Mouse (Mus musculus) heart, postnatal 0 days (tissue): Measurements from ENCODE around the gene Hist1h4f. TPM values are rescaled to one million over a fixed set of nuclear protein-coding genes. Genes with fewer than 3 reads are reported as not detected.
"Not testable (repeated sequence)": the region's sequence is repeated elsewhere in the genome, so short reads cannot be mapped to it uniquely, and the experiment has no call there.

ENCODE experiments used
- ATAC-seq: fragments of 200-750 bp; cut with Nextera tagmentation; 2 replicates; pipeline ENCODE4 v1.8.0; 2017; ENCODE audit warnings: low read depth, moderate number of reproducible peaks, moderate library complexity; ENCODE audit not compliant: insufficient read depth
- DNase-seq: peaks from one replicate; pipeline ENCODE4 v3.0.0-alpha.2; 2016; ENCODE audit warnings: low spot score
- H3K27ac ChIP-seq: fragments of 300-500 bp; sonication (generic); 2 replicates; pipeline ENCODE4 v1.5.1; 2014; ENCODE audit warnings: low read depth, mild to moderate bottlenecking
- H3K27me3 ChIP-seq: fragments of 300-500 bp; sonication (generic); 2 replicates; pipeline ENCODE4 v1.6.1; 2014; ENCODE audit warnings: low read length, mixed read lengths; ENCODE audit not compliant: control insufficient read depth, insufficient read depth
- H3K36me3 ChIP-seq: fragments of 300-500 bp; sonication (generic); replicated peaks from 2 replicates; pipeline ENCODE4 v1.6.1; 2014; ENCODE audit warnings: low read length, mixed read lengths; ENCODE audit not compliant: control insufficient read depth, insufficient read depth
- H3K4me1 ChIP-seq: fragments of 300-500 bp; sonication (generic); 2 replicates; pipeline ENCODE4 v1.6.1; 2014; ENCODE audit warnings: antibody characterized with exemption; ENCODE audit not compliant: control insufficient read depth, insufficient read depth
- H3K4me2 ChIP-seq: fragments of 300-500 bp; sonication (generic); 2 replicates; pipeline ENCODE4 v1.6.1; 2014; ENCODE audit warnings: low read depth, mild to moderate bottlenecking, low read length, moderate library complexity
- H3K4me3 ChIP-seq: fragments of 300-500 bp; sonication (generic); 2 replicates; pipeline ENCODE4 v1.5.1; 2014; ENCODE audit warnings: low read depth, low read length
- H3K9ac ChIP-seq: fragments of 300-500 bp; sonication (generic); replicated peaks from 2 replicates; pipeline ENCODE4 v1.6.1; 2014; ENCODE audit warnings: low read depth, low read length, mixed read lengths
- H3K9me3 ChIP-seq: fragments of 300-500 bp; sonication (generic); replicated peaks from 2 replicates; pipeline ENCODE4 v1.6.1; 2016; ENCODE audit warnings: low read length; ENCODE audit not compliant: control insufficient read depth
- CTCF ChIP-seq: IDR thresholded peaks from 2 replicates; pipeline ENCODE4 v1.5.1; 2016; ENCODE audit warnings: antibody characterized with exemption, control low read depth, low read depth
- EP300 ChIP-seq: IDR thresholded peaks from 2 replicates; pipeline ENCODE4 v1.6.1; 2016; ENCODE audit warnings: antibody characterized with exemption, low read depth
- WGBS: fragments of 180-500 bp; shearing (Covaris S2); extraction: QIAGEN DNeasy Blood & Tissue Kit; methylation state at CpG from one replicate; pipeline ENCODE4 v1.1.7; 2014; 5-methylcytosine and 5-hydroxymethylcytosine counted together
- polyA plus RNA-seq: library from polyadenylated mRNA; unstranded; fragments of >200 nt; fragmentation: Nextera tagmentation; extraction: Ambion mirVana; gene quantifications from 2 replicates; pipeline ENCODE4 v1.2.1, GENCODE M21; 2015
- total RNA-seq: library from RNA; depleted of rRNA; stranded (reverse); fragments of >200 nt; gene quantifications from 2 replicates; pipeline ENCODE4 v1.2.3, GENCODE M21; 2014; ENCODE audit warnings: low replicate concordance

Gene Hist1h4f
- total and polyA plus RNA-seq, 2 experiments from 2014 or later = 3,073 TPM; not detected in 1

DNA sequence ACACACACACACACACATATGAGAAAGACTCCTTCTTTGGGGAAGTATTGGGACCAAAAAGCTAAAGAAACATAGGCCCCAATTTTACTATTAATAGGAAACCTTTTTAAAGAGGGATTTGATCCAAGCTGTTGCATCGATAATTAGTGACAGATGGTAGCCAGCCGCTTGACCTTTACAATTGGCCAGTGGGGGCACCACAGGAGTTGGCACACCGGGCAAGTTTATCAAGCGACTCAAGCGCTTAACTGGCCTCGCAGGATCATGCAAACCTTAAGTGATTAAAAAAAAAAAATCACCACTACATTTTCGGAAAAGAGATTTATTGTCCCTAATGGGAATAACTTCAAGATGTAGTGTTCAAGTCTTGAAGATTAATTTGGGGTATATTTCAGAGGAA, 41.2 kb upstream of the Hist1h4f start:
- TF ChIP-seq EP300 (no peak), CTCF (no peak)
- no peaks in the 10 kb centered on the region for H3K4me1 ChIP-seq
- peak overlapping the region; percentile 61; the same call in 1 of the 2 replicates for H3K27ac ChIP-seq
- no peak overlapping the region for H3K4me2 ChIP-seq
- ATAC-seq (no peak), DNase-seq (no peak)
- no peak overlapping the region for H3K4me3 ChIP-seq
- no peaks in the 10 kb centered on the region for H3K36me3 ChIP-seq
- H3K9ac ChIP-seq = no peak overlapping the region
- no peaks in the 10 kb centered on the region for H3K9me3 ChIP-seq
- 82% methylated on average over 7 of the region's 7 CpGs for WGBS
- no peaks in the 10 kb centered on the region for H3K27me3 ChIP-seq

DNA sequence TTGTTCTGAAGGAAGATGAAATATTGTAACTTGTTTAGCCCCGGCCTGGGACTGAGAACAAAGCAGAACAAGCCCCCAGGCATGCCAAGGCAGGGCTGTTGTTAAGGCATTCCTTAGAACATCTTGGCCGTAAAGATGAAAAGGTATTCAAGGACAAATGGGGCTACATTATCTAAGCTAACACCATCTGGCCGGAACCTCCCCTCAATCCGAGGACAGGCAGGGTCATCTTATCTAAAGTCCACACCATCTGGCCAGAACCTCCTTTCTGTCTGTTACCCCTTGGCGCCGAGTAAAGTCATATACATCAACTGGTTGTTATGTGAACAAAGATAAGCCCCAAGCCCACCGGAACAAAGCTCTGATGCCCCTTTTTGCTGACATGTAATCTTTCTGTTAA, 40.4 kb upstream of the Hist1h4f start:
- H3K4me1 ChIP-seq, H3K36me3 ChIP-seq, H3K4me3 ChIP-seq, ATAC-seq, H3K27ac ChIP-seq, H3K9ac ChIP-seq, DNase-seq, H3K4me2 ChIP-seq, H3K9me3 ChIP-seq, H3K27me3 ChIP-seq: not testable (repeated sequence)
- 64% methylated on average over 7 of the region's 7 CpGs for WGBS

DNA sequence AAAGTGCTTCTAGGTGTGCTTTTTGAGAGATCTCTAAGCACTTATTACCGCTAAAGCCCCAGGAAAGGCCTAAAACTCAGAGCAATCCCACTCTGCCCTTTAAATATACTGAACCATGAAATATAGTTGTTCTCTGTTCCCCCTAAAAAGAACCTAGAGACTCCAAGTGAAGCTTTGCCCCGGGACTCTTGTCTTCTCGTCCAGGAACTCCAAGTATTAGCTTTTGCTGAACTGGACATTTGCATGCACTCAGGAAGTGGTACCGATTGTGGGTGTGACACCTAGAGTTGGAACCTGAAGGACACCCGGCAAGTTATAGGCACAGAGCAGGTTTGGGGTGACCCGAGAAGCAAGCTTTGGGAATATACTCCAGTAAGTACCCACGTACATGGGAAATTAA, 39.8 kb upstream of the Hist1h4f start:
- no peaks in the 10 kb centered on the region for H3K27me3 ChIP-seq
- no peak for TF ChIP-seq CTCF
- TF ChIP-seq EP300 = no peak
- H3K4me3 ChIP-seq = no peak overlapping the region
- DNase-seq (no peak), ATAC-seq (no peak)
- no peak overlapping the region for H3K9ac ChIP-seq
- H3K9me3 ChIP-seq = no peaks in the 10 kb centered on the region
- 89% methylated on average over 7 of the region's 7 CpGs for WGBS
- no peaks in the 10 kb centered on the region for H3K36me3 ChIP-seq
- no peak overlapping the region for H3K4me2 ChIP-seq
- no peak overlapping the region for H3K27ac ChIP-seq
- 0 out of 2 replicates have a peak, but pooled peaks cover 4% of the 10 kb centered on the region for H3K4me1 ChIP-seq

DNA sequence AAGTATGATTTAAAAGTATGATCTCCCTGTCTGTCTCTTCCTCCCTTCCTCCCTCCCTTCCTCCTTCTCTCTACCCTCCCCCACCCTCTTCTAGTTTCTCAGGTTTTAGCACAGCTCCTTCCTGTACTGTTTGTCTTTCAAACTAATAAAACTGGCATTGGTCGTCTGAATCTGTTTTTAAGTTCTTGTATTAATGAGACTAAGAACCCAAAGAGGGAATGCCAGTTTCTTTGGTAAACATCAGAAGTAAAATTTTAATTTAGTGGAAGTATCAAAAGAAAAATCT, 35.4 kb upstream of the Hist1h4f start:
- Histone ChIP-seq H3K4me2 (peak overlapping the region; percentile 74), H3K27me3 (no peaks in the 10 kb centered on the region), H3K4me3 (peak overlapping the region; percentile 62), H3K36me3 (no peaks in the 10 kb centered on the region), H3K9ac (peak overlapping the region; percentile 64), H3K4me1 (peaks cover 21% of the 10 kb centered on the region; the same call in 1 of the 2 replicates), H3K27ac (peak overlapping the region; percentile 99), H3K9me3 (no peaks in the 10 kb centered on the region)
- ATAC-seq (no peak), DNase-seq (peak; percentile 5)
- TF ChIP-seq CTCF = no peak
- no peak for TF ChIP-seq EP300
- 10% methylated on average over 1 of the region's 1 CpGs for WGBS

DNA sequence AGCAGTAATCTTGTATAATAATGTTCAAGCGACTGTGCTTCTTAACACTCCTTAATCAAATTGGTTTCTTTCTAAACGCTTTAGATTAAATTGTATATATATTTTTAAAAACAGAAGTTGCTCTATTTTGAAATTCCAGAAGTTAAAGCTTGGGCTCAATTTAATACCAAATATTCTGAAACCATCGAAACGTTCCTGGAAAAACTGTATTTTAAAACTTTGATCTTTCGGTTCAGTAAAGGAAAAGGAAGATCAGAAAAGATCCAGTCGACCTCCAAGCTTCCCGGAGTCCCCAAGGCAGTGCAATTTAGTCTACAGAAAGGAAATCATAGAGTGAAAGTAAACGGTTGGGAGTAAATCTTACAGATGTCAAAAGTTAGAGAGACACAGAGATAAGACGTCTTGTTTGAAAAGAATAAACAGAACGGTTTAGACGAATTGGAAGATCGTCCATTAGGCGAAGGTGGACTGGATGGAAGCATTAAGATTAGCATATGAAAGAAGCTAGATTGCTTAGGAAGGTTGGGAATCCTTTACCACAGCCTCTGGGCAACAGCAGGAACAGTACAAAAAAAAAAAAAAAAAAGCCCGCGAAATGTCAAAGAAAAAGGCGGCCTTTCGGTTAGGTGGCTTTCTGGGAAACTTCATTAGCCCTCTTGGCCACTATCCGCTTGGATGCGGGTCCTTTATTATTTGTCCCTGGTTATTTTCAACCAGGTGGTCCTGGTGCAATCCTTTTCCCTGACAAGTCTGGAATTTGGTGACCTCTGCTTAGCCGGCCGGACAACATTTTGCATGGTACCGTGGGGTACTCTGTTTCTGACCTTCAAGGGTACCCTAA, 34.9 kb upstream of the Hist1h4f start:
- ATAC-seq = no peak
- 2% methylated on average over 22 of the region's 22 CpGs for WGBS

More for the DNA sequence above, 34.9 kb upstream of the Hist1h4f start:
- no peaks in the 10 kb centered on the region for H3K27me3 ChIP-seq
- peak; percentile 14 for DNase-seq
- peaks cover 24% of the 10 kb centered on the region; the same call in 1 of the 2 replicates for H3K4me1 ChIP-seq
- peak overlapping the region; percentile 62 for H3K4me3 ChIP-seq
- H3K9me3 ChIP-seq = no peaks in the 10 kb centered on the region
- TF ChIP-seq CTCF (no peak), EP300 (no peak)
- H3K9ac ChIP-seq = peak overlapping the region; percentile 64
- peak overlapping the region; percentile 99 for H3K27ac ChIP-seq
- H3K4me2 ChIP-seq = peak overlapping the region; percentile 74
- H3K36me3 ChIP-seq = no peaks in the 10 kb centered on the region
